Mouse (Mus musculus) left cerebral cortex, postnatal 25 days (tissue): ENCODE data around the gene Chd9. TPM values are rescaled to one million over a fixed set of nuclear protein-coding genes. Genes with fewer than 3 reads are reported as not detected.

Source experiments
- DNase-seq, 2 experiments: peaks; one replicate each; pipeline ENCODE4 v3.0.0; 2022; ENCODE audit warnings: low spot score in 2 of 2, mixed read lengths in 1 of 2
- intact Hi-C: fragments of 180-260 bp; cut with DNase I; formaldehyde crosslinking; loops from one replicate; pipeline ENCODE4 v1.15.1; 2025
- total RNA-seq, 2 experiments: library from RNA; stranded (reverse); gene quantifications; 2 replicates each; pipeline ENCODE4 v1.2.3; 2021

Chd9 gene
- 100 to 1,000 TPM; 194 to 203 TPM for total RNA-seq

- peak; percentile 97 to 98 for DNase-seq
- intact Hi-C loops, result loop anchor here (1.0 to 5.0 kb wide), 5 partner anchors 40 to 190 kb away; no protein-coding TSS in a partner anchor
These were observed at the start of gene Chd9 for GRCm38 (mm10) chr8:90828181-90828986. Gene Chd9, plus strand, starts transcription at chr8:90828352.

- no peak for DNase-seq
- intact Hi-C loops, result loop anchor here (2.0 to 5.0 kb wide), 2 partner anchors 79 to 941 kb away; no protein-coding TSS in a partner anchor
These were observed 36.5 kb upstream of the Chd9 start for GRCm38 (mm10) chr8:90791616-90792015.

GRCm38 (mm10) chr8:90793710-90794109 is 34.4 kb upstream of the Chd9 start:
- DNase-seq, result peak; percentile 87 to 90
- intact Hi-C loops, result loop anchor here (1.0 to 5.0 kb wide), 3 partner anchors 81 to 943 kb away; no protein-coding TSS in a partner anchor

- intact Hi-C loops, result loop anchor here (5.0 kb wide), 1 partner anchor 83 kb away; no protein-coding TSS in a partner anchor
- peak; percentile 31 to 58 for DNase-seq
These were observed 32.9 kb upstream of the Chd9 start for GRCm38 (mm10) chr8:90794990-90795861.

GRCm38 (mm10) chr8:90799473-90799872 is 28.7 kb upstream of the Chd9 start:
- intact Hi-C loops, result no loop called here
- DNase-seq, result no peak

- intact Hi-C loops, result no loop called here
- peak in 1 of 2 experiments; percentile 52 for DNase-seq
These were observed 14.4 kb upstream of the Chd9 start for GRCm38 (mm10) chr8:90813602-90814320.

GRCm38 (mm10) chr8:90816061-90816882 is 11.9 kb upstream of the Chd9 start:
- no peak for DNase-seq
- intact Hi-C loops, result no loop called here

GRCm38 (mm10) chr8:90817293-90817692 is 10.9 kb upstream of the Chd9 start, which contains the start of gene Gm19935:
Gene Gm19935, minus strand, starts transcription at chr8:90817393.
- intact Hi-C loops, result no loop called here
- no peak for DNase-seq

- no peak for DNase-seq
- intact Hi-C loops, result no loop called here
These were observed 8.4 kb upstream of the Chd9 start for GRCm38 (mm10) chr8:90819561-90820320.

GRCm38 (mm10) chr8:90820321-90820696 is 7.8 kb upstream of the Chd9 start:
- intact Hi-C loops, result no loop called here
- DNase-seq, result no peak

- intact Hi-C loops, result no loop called here
- no peak for DNase-seq
These were observed 5.7 kb upstream of the Chd9 start for GRCm38 (mm10) chr8:90822443-90822842.

GRCm38 (mm10) chr8:90825459-90825871 is 2.7 kb upstream of the Chd9 start:
- no peak for DNase-seq
- intact Hi-C loops, result loop anchor here (5.0 kb wide), 1 partner anchor 152 kb away; no protein-coding TSS in a partner anchor

GRCm38 (mm10) chr8:90828987-90829740 is 1.0 kb downstream of the Chd9 start:
- DNase-seq, result peak; percentile 32 to 68
- intact Hi-C loops, result loop anchor here (1.0 to 5.0 kb wide), 6 partner anchors 40 to 190 kb away; no protein-coding TSS in a partner anchor

GRCm38 (mm10) chr8:90829825-90830224 is 1.7 kb downstream of the Chd9 start:
- intact Hi-C loops, result loop anchor here (1.0 to 5.0 kb wide), 5 partner anchors 39 to 189 kb away; no protein-coding TSS in a partner anchor
- DNase-seq, result peak in 1 of 2 experiments; percentile 26

GRCm38 (mm10) chr8:90830980-90831379 is 2.8 kb downstream of the Chd9 start:
- intact Hi-C loops, result no loop called here
- DNase-seq, result no peak

GRCm38 (mm10) chr8:90832576-90833289 is 4.6 kb downstream of the Chd9 start:
- intact Hi-C loops, result no loop called here
- DNase-seq, result no peak
